Mouse (Mus musculus) hindbrain, embryonic 13.5 days (tissue): ENCODE results near the gene Gins2. TPM values are rescaled to one million over a fixed set of nuclear protein-coding genes. Genes with fewer than 3 reads are reported as not detected.

Experiments used
- ATAC-seq: fragments of 200-750 bp; cut with Nextera tagmentation; 2 replicates; pipeline ENCODE4 v1.8.0; 2017; ENCODE audit warnings: moderate TSS enrichment; ENCODE audit not compliant: low FRiP score
- H3K27ac ChIP-seq: fragments of 300-500 bp; sonication (generic); 2 replicates; pipeline ENCODE4 v1.5.1; 2015; ENCODE audit warnings: inconsistent platforms, mild to moderate bottlenecking, moderate library complexity
- H3K27me3 ChIP-seq: fragments of 300-500 bp; sonication (generic); 2 replicates; pipeline ENCODE4 v1.6.1; 2015; ENCODE audit warnings: mild to moderate bottlenecking, inconsistent platforms
- H3K36me3 ChIP-seq: fragments of 300-500 bp; sonication (generic); 2 replicates; pipeline ENCODE4 v1.6.1; 2015; ENCODE audit warnings: mild to moderate bottlenecking, inconsistent platforms
- H3K4me1 ChIP-seq: fragments of 300-500 bp; sonication (generic); replicated peaks from 2 replicates; pipeline ENCODE4 v1.6.1; 2015; ENCODE audit warnings: inconsistent platforms
- H3K4me2 ChIP-seq: fragments of 300-500 bp; sonication (generic); 2 replicates; pipeline ENCODE4 v1.6.1; 2015; ENCODE audit warnings: inconsistent platforms, mild to moderate bottlenecking, moderate library complexity
- H3K4me3 ChIP-seq: fragments of 300-500 bp; sonication (generic); 2 replicates; pipeline ENCODE4 v1.5.1; 2015; ENCODE audit warnings: mild to moderate bottlenecking, inconsistent platforms
- H3K9ac ChIP-seq: fragments of 300-500 bp; sonication (generic); 2 replicates; pipeline ENCODE4 v1.6.1; 2015; ENCODE audit warnings: mild to moderate bottlenecking, inconsistent platforms
- H3K9me3 ChIP-seq: fragments of 300-500 bp; sonication (generic); 2 replicates; pipeline ENCODE4 v1.6.1; 2016; ENCODE audit warnings: inconsistent platforms
- WGBS: fragments of 180-500 bp; shearing (Covaris S2); methylation state at CpG from one replicate; pipeline ENCODE4 v1.1.7; 2015; 5-methylcytosine and 5-hydroxymethylcytosine counted together
- polyA plus RNA-seq: library from polyadenylated mRNA; unstranded; fragments of >200 nt; fragmentation: Nextera tagmentation; extraction: Ambion mirVana; gene quantifications from 2 replicates; pipeline ENCODE4 v1.2.1, GENCODE M21; 2015

Gene Gins2
- polyA plus RNA-seq, 1 experiment from 2014 or later = 23.1 TPM

- H3K4me2 ChIP-seq = no peak overlapping the region
- H3K9me3 ChIP-seq = no peaks in the 10 kb centered on the region
- H3K36me3 ChIP-seq = no peaks in the 10 kb centered on the region
- H3K9ac ChIP-seq = no peak overlapping the region
- 81% methylated on average over 5 of the region's 5 CpGs for WGBS
- H3K27me3 ChIP-seq = peaks cover 7% of the 10 kb centered on the region; the same call in 1 of the 2 replicates
- H3K4me1 ChIP-seq = peaks cover 20% of the 10 kb centered on the region
- no peak overlapping the region for H3K27ac ChIP-seq
- no peak overlapping the region for H3K4me3 ChIP-seq
- no peak for ATAC-seq
These were observed 5.5 kb upstream of the Gins2 start for GRCm38 (mm10) chr8:120594571-120594970.

- Histone ChIP-seq H3K27me3 (no peaks in the 10 kb centered on the region), H3K4me3 (no peak overlapping the region), H3K4me2 (no peak overlapping the region), H3K4me1 (peaks cover 26% of the 10 kb centered on the region), H3K9ac (no peak overlapping the region; the same call in 1 of the 2 replicates), H3K36me3 (no peaks in the 10 kb centered on the region), H3K9me3 (no peaks in the 10 kb centered on the region), H3K27ac (no peak overlapping the region)
- no peak for ATAC-seq
- 76% methylated on average over 10 of the region's 10 CpGs for WGBS
These were observed 2.6 kb upstream of the Gins2 start for GRCm38 (mm10) chr8:120591587-120592292.

DNA sequence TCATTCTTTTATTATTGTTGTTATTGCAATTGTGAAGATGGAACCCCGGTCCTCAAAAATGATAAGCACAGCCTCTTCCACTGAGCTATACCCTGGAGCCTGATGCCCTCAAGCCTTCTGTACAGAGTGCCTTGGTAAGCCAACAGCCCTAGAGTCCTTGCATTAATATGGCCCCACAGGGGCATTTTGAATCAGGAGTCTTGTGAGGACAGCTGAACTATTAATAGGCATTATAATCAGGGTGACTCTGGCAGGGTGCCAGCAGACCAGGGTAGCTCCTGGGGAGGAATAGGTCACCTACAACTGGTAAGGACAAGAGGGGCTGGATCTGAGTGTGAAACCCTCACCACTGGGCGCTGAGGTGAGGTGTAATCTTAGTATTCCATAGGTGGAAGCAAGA, 817 bp upstream of the Gins2 start:
- Histone ChIP-seq H3K9ac (peak overlapping the region; percentile 64), H3K4me1 (peaks cover 26% of the 10 kb centered on the region), H3K27me3 (no peaks in the 10 kb centered on the region), H3K4me3 (peak overlapping the region; percentile 56), H3K4me2 (peak overlapping the region; percentile 93), H3K9me3 (no peaks in the 10 kb centered on the region), H3K27ac (peak overlapping the region; percentile 53), H3K36me3 (no peaks in the 10 kb centered on the region)
- no peak for ATAC-seq
- 65% methylated on average over 2 of the region's 2 CpGs for WGBS

DNA sequence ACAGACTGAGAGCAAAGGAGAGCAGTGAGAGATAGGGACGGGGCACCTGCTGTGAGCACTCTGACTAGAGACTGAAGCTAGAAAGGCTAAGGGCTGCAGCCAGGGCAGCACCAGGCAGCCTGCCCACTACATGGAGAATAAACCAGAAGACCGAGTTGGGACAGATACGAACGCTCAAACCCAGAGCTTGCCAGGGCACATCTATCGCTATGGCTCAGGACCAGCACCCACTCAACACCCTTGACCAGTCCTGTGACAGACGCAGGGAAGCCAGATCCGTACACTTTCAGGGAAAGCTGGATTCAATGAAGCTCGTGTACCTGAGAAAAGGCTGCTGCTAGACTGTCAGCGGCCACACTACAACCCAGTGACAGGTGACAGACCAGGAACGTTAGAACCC, 3.6 kb downstream of the Gins2 start:
- Histone ChIP-seq H3K27ac (no peak overlapping the region), H3K27me3 (no peaks in the 10 kb centered on the region), H3K36me3 (peaks cover 20% of the 10 kb centered on the region), H3K9ac (no peak overlapping the region), H3K4me1 (peaks cover 16% of the 10 kb centered on the region), H3K4me2 (no peak overlapping the region), H3K4me3 (no peak overlapping the region), H3K9me3 (no peaks in the 10 kb centered on the region)
- no peak for ATAC-seq
- WGBS = 95% methylated on average over 10 of the region's 10 CpGs

DNA sequence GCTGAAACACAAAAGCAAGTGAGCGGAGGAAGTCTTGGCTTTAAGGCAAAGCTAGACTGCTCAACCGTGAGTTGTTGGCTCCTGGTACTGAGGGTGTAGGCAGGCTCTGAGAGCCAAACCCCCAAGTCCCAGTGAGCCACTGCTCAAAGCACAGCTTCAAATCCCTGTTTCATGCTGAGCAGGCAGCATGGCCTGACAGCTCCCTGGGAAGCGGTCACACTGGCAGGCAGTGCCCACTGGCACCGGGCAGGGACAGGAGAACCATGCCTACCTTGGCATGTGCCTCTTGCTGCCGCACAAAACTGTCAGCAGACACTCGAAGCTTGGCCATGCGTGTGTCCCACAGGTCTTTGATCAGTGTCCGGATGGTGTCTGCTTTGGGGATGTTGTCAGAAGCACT, 7.3 kb downstream of the Gins2 start:
- 96% methylated on average over 8 of the region's 8 CpGs for WGBS
- Histone ChIP-seq H3K4me3 (no peak overlapping the region), H3K4me1 (peaks cover 4% of the 10 kb centered on the region; the same call in 1 of the 2 replicates), H3K36me3 (peaks cover 55% of the 10 kb centered on the region), H3K9ac (no peak overlapping the region), H3K4me2 (no peak overlapping the region), H3K27me3 (no peaks in the 10 kb centered on the region), H3K27ac (no peak overlapping the region), H3K9me3 (no peaks in the 10 kb centered on the region)
- no peak for ATAC-seq

DNA sequence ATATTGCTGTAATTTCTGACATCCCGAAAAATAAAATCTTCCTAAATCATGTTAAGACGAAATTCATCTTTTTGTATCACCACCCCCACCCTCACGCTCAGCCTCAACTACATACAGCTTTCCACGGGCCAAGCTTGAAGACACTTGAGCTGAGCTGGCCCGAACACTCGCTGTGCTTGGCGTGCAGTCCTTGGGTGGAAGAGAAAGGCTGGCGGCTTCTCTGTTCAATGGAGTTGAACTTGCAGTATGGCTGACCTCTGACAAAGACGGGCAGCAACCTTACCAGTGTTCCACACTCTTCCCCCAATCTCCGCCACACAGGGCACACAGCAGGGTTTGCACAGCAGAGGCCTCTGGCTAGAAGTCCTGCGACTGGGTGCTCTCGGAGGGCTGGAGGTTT, 7.8 kb downstream of the Gins2 start:
- H3K27me3 ChIP-seq = no peaks in the 10 kb centered on the region
- 92% methylated on average over 12 of the region's 12 CpGs for WGBS
- H3K36me3 ChIP-seq = peaks cover 60% of the 10 kb centered on the region

DNA sequence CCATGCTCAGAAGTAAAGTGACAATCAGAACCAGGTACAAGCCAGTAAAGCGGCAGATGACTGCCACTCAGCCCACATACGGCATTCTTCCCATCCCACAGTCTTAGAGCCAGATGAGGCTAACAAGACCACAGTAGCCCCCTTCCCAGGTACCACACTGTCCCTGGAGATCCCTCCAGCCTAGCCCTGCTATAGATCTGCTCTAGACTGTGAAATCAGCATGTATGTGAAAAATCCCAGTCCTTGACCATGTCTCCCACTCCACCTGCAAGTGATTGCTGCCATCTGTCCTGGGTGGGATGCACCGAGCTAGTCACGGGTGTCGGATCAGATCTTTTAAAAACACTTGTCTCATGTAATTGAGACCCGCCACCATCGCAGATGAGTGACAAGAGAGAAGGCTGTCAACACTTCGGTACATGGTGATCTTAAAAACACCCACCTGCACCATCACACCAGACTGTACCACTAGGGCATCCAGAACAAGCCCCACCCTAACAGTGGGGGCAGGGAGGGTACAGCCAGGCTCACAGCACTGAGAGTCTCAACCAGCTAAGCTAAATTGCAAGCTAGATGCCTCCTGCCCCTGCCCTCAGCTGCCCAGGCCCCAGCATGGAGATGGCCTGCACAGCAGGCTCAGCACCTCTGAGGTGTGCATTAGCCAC, 8.6 kb downstream of the Gins2 start:
- Histone ChIP-seq H3K4me2 (no peak overlapping the region), H3K4me3 (no peak overlapping the region), H3K27ac (no peak overlapping the region), H3K27me3 (no peaks in the 10 kb centered on the region), H3K9me3 (no peaks in the 10 kb centered on the region), H3K36me3 (peaks cover 69% of the 10 kb centered on the region), H3K9ac (0 out of 2 replicates have a peak overlapping the region, but pooled peaks have one; percentile 15), H3K4me1 (peaks cover 14% of the 10 kb centered on the region)
- ATAC-seq = no peak
- WGBS = 87% methylated on average over 8 of the region's 8 CpGs

More for the DNA sequence above, 7.8 kb downstream of the Gins2 start:
- Histone ChIP-seq H3K4me1 (peaks cover 7% of the 10 kb centered on the region), H3K4me3 (no peak overlapping the region), H3K27ac (no peak overlapping the region), H3K4me2 (no peak overlapping the region), H3K9ac (no peak overlapping the region), H3K9me3 (no peaks in the 10 kb centered on the region)
- ATAC-seq = no peak

DNA sequence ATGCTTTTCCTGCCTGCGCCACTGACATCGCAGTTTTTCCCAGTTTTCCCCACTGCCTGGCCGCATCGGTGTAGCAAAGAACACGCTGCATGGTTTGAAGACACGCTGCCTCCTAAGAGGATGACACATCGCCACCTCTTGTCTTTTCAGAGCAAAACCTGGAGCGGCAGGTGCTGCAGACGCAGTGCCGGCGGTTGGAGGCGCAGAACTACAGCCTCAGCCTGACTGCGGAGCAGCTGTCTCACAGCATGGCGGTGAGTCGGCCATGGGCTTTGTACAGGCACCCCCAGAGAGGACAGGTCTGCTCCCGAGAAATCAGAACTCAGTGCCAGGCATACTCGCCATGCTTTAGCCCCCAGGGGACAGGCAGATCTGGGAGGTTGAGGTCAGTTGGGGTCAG, 11.3 kb downstream of the Gins2 start:
- Histone ChIP-seq H3K4me1 (peaks cover 25% of the 10 kb centered on the region), H3K36me3 (peaks cover 95% of the 10 kb centered on the region), H3K9me3 (no peaks in the 10 kb centered on the region), H3K4me3 (no peak overlapping the region), H3K4me2 (no peak overlapping the region), H3K27ac (peak overlapping the region; percentile 31), H3K27me3 (no peaks in the 10 kb centered on the region), H3K9ac (0 out of 2 replicates have a peak overlapping the region, but pooled peaks have one; percentile 4)
- no peak for ATAC-seq
- 77% methylated on average over 17 of the region's 17 CpGs for WGBS

- peaks cover 30% of the 10 kb centered on the region for H3K4me1 ChIP-seq
- 0 out of 2 replicates have a peak overlapping the region, but pooled peaks have one; percentile 12 for H3K27ac ChIP-seq
- no peaks in the 10 kb centered on the region for H3K9me3 ChIP-seq
- no peaks in the 10 kb centered on the region for H3K27me3 ChIP-seq
- ATAC-seq = no peak
- peaks cover 98% of the 10 kb centered on the region for H3K36me3 ChIP-seq
- no peak overlapping the region for H3K9ac ChIP-seq
- no peak overlapping the region for H3K4me3 ChIP-seq
- no peak overlapping the region for H3K4me2 ChIP-seq
- WGBS = 71% methylated on average over 9 of the region's 9 CpGs
These were observed 13.3 kb downstream of the Gins2 start for GRCm38 (mm10) chr8:120575801-120576200.

DNA sequence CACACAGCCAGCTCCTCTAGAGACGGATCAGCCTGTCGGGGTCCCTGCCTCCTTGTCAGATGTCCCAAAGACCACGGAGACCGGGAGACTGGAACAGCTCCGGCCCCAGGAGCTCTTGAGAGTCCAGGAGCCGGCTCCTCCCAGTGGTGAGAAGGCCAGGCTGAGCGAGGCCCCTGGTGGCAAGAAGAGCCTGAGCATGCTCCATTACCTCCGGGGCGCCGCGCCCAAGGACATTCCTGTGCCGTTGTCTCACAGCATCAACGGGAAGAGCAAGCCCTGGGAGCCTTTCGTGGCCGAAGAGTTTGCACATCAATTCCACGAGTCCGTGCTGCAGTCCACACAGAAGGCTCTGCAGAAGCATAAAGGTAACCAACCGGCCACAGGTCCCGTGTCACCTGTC, 14.2 kb downstream of the Gins2 start:
- 75% methylated on average over 19 of the region's 19 CpGs for WGBS
- H3K9me3 ChIP-seq = no peaks in the 10 kb centered on the region
- no peak for ATAC-seq
- peaks cover 94% of the 10 kb centered on the region for H3K36me3 ChIP-seq
- H3K27ac ChIP-seq = no peak overlapping the region
- no peak overlapping the region for H3K4me2 ChIP-seq
- H3K4me3 ChIP-seq = no peak overlapping the region
- no peaks in the 10 kb centered on the region for H3K27me3 ChIP-seq
- H3K9ac ChIP-seq = peak overlapping the region; percentile 49; the same call in 1 of the 2 replicates
- peaks cover 34% of the 10 kb centered on the region for H3K4me1 ChIP-seq

DNA sequence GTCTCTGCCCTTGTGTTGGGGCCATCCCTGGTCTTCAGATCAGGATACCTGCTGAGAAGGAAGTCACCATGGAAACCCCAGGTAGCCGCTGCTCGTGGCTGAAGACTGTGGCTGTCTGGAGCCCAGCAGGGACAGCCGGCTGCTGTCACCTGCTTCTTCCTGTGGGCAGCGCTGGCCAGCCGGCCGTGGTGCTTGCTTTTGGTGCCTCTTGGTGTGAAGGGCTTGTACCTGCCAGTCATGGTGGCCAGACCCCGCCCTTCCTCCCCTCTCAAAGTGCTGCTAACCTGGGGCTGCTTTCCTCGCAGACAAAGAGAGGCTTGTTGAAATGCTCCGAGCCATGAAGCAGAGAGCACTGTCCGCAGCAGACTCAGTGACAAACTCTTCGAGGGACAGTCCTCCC, 15.2 kb downstream of the Gins2 start:
- 71% methylated on average over 11 of the region's 11 CpGs for WGBS
- Histone ChIP-seq H3K4me1 (peaks cover 34% of the 10 kb centered on the region), H3K4me3 (no peak overlapping the region), H3K27ac (peak overlapping the region; percentile 18; the same call in 1 of the 2 replicates), H3K9me3 (no peaks in the 10 kb centered on the region), H3K9ac (no peak overlapping the region), H3K27me3 (no peaks in the 10 kb centered on the region), H3K36me3 (peaks cover 95% of the 10 kb centered on the region), H3K4me2 (no peak overlapping the region)
- ATAC-seq = no peak

DNA sequence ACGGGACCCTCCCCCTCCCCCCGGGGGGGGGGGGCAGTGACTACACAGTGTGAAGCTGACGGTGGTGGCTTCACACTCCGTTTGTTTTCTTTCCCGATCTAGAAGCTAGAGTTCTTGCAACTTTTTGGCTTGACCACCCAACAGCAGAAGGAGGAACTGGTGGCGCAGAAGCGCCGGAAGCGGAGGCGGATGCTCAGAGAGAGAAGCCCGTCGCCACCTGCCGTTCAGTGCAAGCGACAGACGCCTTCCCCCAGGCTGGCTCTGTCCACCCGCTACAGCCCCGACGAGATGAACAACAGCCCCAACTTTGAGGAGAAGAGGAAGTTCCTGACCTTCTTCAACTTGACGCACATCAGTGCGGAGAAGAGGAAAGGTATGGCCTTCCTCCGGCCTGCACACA, 16.6 kb downstream of the Gins2 start:
- Histone ChIP-seq H3K9ac (no peak overlapping the region), H3K27me3 (no peaks in the 10 kb centered on the region), H3K4me2 (no peak overlapping the region), H3K36me3 (peaks cover 95% of the 10 kb centered on the region), H3K9me3 (no peaks in the 10 kb centered on the region), H3K4me3 (no peak overlapping the region), H3K4me1 (peaks cover 30% of the 10 kb centered on the region), H3K27ac (no peak overlapping the region)
- 75% methylated on average over 21 of the region's 21 CpGs for WGBS
- ATAC-seq = no peak

GRCm38 (mm10) chr8:120571561-120571960, 17.5 kb downstream of the Gins2 start:
- no peaks in the 10 kb centered on the region for H3K27me3 ChIP-seq
- whole genome bisulfite sequencing = 73% methylated on average over 8 of the region's 8 CpGs
- H3K27ac ChIP-seq = no peak overlapping the region
- ATAC-seq = no peak
- H3K4me3 ChIP-seq = no peak overlapping the region
- peaks cover 95% of the 10 kb centered on the region for H3K36me3 ChIP-seq
- no peaks in the 10 kb centered on the region for H3K9me3 ChIP-seq
- H3K4me1 ChIP-seq = peaks cover 38% of the 10 kb centered on the region
- no peak overlapping the region for H3K9ac ChIP-seq
- no peak overlapping the region for H3K4me2 ChIP-seq
